Mouse (Mus musculus): ENCODE measurements around the gene Smarcc2. TPM values are rescaled to one million over a fixed set of nuclear protein-coding genes. Genes with fewer than 3 reads are reported as not detected.
A peak's percentile ranks its signal among the peaks of the same experiment; 100 is the strongest.

The Smarcc2 gene
- polyA plus RNA-seq, 1 experiment from 2014 or later, result 178 TPM

DNA sequence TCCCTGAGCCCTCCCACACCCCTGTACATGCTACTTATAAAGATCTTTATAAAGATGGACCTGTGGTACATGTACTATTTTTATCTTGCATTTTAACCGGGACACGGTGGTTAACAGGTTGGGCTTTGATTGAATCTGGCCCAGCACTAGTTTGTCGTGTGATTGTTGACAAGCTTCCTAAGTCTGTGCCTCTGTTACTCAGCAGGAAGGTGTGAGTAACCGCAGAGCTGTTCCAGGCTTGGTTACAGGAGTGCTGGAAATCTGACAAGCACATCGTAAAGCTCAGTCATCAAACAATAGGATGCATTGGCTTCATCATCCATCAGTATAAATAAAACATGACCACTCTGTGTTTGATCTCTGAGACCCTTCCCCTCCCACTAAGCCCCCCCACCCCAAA, 36.6 kb upstream of the Smarcc2 start:
- H3K9ac ChIP-seq (ENCODE audit: low read length), result no peak overlapping the region
- no peaks in the 10 kb centered on the region for H3K4me1 ChIP-seq (ENCODE audit: control insufficient read depth, insufficient read depth, low read length)
- no peak overlapping the region for H3K4me3 ChIP-seq (ENCODE audit: low read depth, low read length)
- no peak overlapping the region for H3K27ac ChIP-seq (ENCODE audit: low read depth, low read length)
- ATAC-seq, result no peak
- no peaks in the 10 kb centered on the region for H3K27me3 ChIP-seq (replicated peaks; ENCODE audit: control insufficient read depth, insufficient read depth, low read length)
- H3K36me3 ChIP-seq (ENCODE audit: control insufficient read depth, insufficient read depth, low read length), result peaks cover 80% of the 10 kb centered on the region
- WGBS, result 93% methylated on average over 5 of the region's 5 CpGs
- no peaks in the 10 kb centered on the region for H3K9me3 ChIP-seq (replicated peaks; ENCODE audit: control insufficient read depth, low read length)
- no peak for DNase-seq (ENCODE audit: low spot score)
- no peak overlapping the region for H3K4me2 ChIP-seq (ENCODE audit: low read length)

DNA sequence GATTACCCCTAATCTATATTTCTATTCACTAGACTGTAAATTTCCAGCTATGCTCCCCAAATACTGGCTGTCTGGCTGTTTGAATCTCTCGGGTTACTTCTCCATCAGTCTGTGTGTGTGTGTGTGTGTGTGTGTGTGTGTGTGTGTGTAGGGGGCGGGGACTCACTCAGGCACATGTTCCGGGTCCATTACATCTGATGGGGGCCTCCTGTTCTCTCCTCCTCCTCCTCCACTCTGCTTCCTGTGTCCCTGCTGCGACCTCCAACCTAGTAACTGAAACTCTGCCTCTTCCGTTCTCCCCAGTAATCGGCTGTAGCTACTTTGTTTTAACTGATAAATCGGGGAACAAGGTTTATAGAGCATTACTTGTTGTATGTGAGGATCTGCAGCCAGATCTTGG, 34.4 kb upstream of the Smarcc2 start:
- Histone ChIP-seq H3K36me3 (ENCODE audit: control insufficient read depth, insufficient read depth, low read length) (peaks cover 80% of the 10 kb centered on the region), H3K27ac (ENCODE audit: low read depth, low read length) (no peak overlapping the region), H3K4me3 (ENCODE audit: low read depth, low read length) (no peak overlapping the region), H3K4me1 (ENCODE audit: control insufficient read depth, insufficient read depth, low read length) (no peaks in the 10 kb centered on the region), H3K9me3 (replicated peaks; ENCODE audit: control insufficient read depth, low read length) (no peaks in the 10 kb centered on the region), H3K27me3 (replicated peaks; ENCODE audit: control insufficient read depth, insufficient read depth, low read length) (no peaks in the 10 kb centered on the region), H3K4me2 (ENCODE audit: low read length) (no peak overlapping the region), H3K9ac (ENCODE audit: low read length) (no peak overlapping the region)
- 81% methylated on average over 7 of the region's 7 CpGs for WGBS
- DNase-seq (ENCODE audit: low spot score), result no peak
- no peak for ATAC-seq

GRCm38 (mm10) chr10:128425260-128425659, 33.8 kb upstream of the Smarcc2 start:
- no peak for ATAC-seq
- Histone ChIP-seq H3K9ac (ENCODE audit: low read length) (no peak overlapping the region), H3K27ac (ENCODE audit: low read depth, low read length) (no peak overlapping the region), H3K9me3 (replicated peaks; ENCODE audit: control insufficient read depth, low read length) (no peaks in the 10 kb centered on the region), H3K27me3 (replicated peaks; ENCODE audit: control insufficient read depth, insufficient read depth, low read length) (no peaks in the 10 kb centered on the region), H3K4me3 (ENCODE audit: low read depth, low read length) (no peak overlapping the region), H3K36me3 (ENCODE audit: control insufficient read depth, insufficient read depth, low read length) (peaks cover 83% of the 10 kb centered on the region), H3K4me2 (ENCODE audit: low read length) (no peak overlapping the region), H3K4me1 (ENCODE audit: control insufficient read depth, insufficient read depth, low read length) (no peaks in the 10 kb centered on the region)
- 94% methylated on average over 3 of the region's 3 CpGs for WGBS
- no peak for DNase-seq (ENCODE audit: low spot score)

GRCm38 (mm10) chr10:128429052-128429451, 30.0 kb upstream of the Smarcc2 start:
- Histone ChIP-seq H3K4me3 (ENCODE audit: low read depth, low read length) (no peak overlapping the region), H3K4me2 (ENCODE audit: low read length) (no peak overlapping the region), H3K9ac (ENCODE audit: low read length) (no peak overlapping the region), H3K9me3 (replicated peaks; ENCODE audit: control insufficient read depth, low read length) (no peaks in the 10 kb centered on the region), H3K27me3 (replicated peaks; ENCODE audit: control insufficient read depth, insufficient read depth, low read length) (no peaks in the 10 kb centered on the region), H3K36me3 (ENCODE audit: control insufficient read depth, insufficient read depth, low read length) (peaks cover 76% of the 10 kb centered on the region), H3K4me1 (ENCODE audit: control insufficient read depth, insufficient read depth, low read length) (no peaks in the 10 kb centered on the region), H3K27ac (ENCODE audit: low read depth, low read length) (no peak overlapping the region)
- no peak for ATAC-seq
- WGBS, result 91% methylated on average over 5 of the region's 5 CpGs
- no peak for DNase-seq (ENCODE audit: low spot score)

GRCm38 (mm10) chr10:128429454-128429853, 29.6 kb upstream of the Smarcc2 start:
- H3K4me3 ChIP-seq (ENCODE audit: low read depth, low read length), result no peak overlapping the region
- peaks cover 76% of the 10 kb centered on the region for H3K36me3 ChIP-seq (ENCODE audit: control insufficient read depth, insufficient read depth, low read length)
- H3K27me3 ChIP-seq (replicated peaks; ENCODE audit: control insufficient read depth, insufficient read depth, low read length), result no peaks in the 10 kb centered on the region
- WGBS, result 92% methylated on average over 4 of the region's 4 CpGs
- H3K27ac ChIP-seq (ENCODE audit: low read depth, low read length), result no peak overlapping the region
- no peaks in the 10 kb centered on the region for H3K4me1 ChIP-seq (ENCODE audit: control insufficient read depth, insufficient read depth, low read length)
- no peak for ATAC-seq
- DNase-seq (ENCODE audit: low spot score), result no peak
- no peaks in the 10 kb centered on the region for H3K9me3 ChIP-seq (replicated peaks; ENCODE audit: control insufficient read depth, low read length)
- H3K9ac ChIP-seq (ENCODE audit: low read length), result no peak overlapping the region
- H3K4me2 ChIP-seq (ENCODE audit: low read length), result no peak overlapping the region

DNA sequence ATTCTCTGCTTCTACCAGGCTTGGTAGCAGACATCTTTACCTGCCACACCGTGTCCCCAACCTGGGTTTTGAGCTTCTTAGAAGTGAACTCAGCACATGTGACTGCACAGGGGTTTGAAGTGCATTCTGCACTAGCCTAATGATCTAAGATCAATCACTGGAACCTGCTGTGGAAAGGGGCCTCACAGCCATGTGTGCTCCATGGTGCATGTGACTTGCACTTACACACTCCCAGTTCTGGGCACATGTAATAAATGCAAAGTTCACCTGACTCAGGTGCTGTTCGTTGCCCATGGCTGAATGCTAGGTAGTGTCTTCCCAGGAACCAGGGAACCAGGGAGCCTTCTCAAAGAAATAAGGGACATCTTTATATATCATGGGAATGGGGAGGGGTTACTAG, 25.6 kb upstream of the Smarcc2 start:
- no peak for ATAC-seq
- no peak overlapping the region for H3K4me2 ChIP-seq (ENCODE audit: low read length)
- WGBS, result 92% methylated on average over 2 of the region's 2 CpGs

GRCm38 (mm10) chr10:128434681-128435080, 24.4 kb upstream of the Smarcc2 start:
- 88% methylated on average over 10 of the region's 10 CpGs for WGBS
- Histone ChIP-seq H3K4me3 (ENCODE audit: low read depth, low read length) (no peak overlapping the region), H3K9ac (ENCODE audit: low read length) (no peak overlapping the region), H3K4me2 (ENCODE audit: low read length) (no peak overlapping the region), H3K4me1 (ENCODE audit: control insufficient read depth, insufficient read depth, low read length) (no peaks in the 10 kb centered on the region), H3K27ac (ENCODE audit: low read depth, low read length) (no peak overlapping the region), H3K36me3 (ENCODE audit: control insufficient read depth, insufficient read depth, low read length) (peaks cover 86% of the 10 kb centered on the region), H3K9me3 (replicated peaks; ENCODE audit: control insufficient read depth, low read length) (no peaks in the 10 kb centered on the region), H3K27me3 (replicated peaks; ENCODE audit: control insufficient read depth, insufficient read depth, low read length) (no peaks in the 10 kb centered on the region)
- ATAC-seq (no peak), DNase-seq (ENCODE audit: low spot score) (no peak)

More for the DNA sequence above, 25.6 kb upstream of the Smarcc2 start:
- Histone ChIP-seq H3K9me3 (replicated peaks; ENCODE audit: control insufficient read depth, low read length) (no peaks in the 10 kb centered on the region), H3K4me1 (ENCODE audit: control insufficient read depth, insufficient read depth, low read length) (no peaks in the 10 kb centered on the region), H3K4me3 (ENCODE audit: low read depth, low read length) (no peak overlapping the region), H3K27ac (ENCODE audit: low read depth, low read length) (no peak overlapping the region), H3K36me3 (ENCODE audit: control insufficient read depth, insufficient read depth, low read length) (peaks cover 86% of the 10 kb centered on the region), H3K9ac (ENCODE audit: low read length) (no peak overlapping the region), H3K27me3 (replicated peaks; ENCODE audit: control insufficient read depth, insufficient read depth, low read length) (no peaks in the 10 kb centered on the region)
- no peak for DNase-seq (ENCODE audit: low spot score)

GRCm38 (mm10) chr10:128435186-128435823, 23.7 kb upstream of the Smarcc2 start:
- Histone ChIP-seq H3K4me3 (ENCODE audit: low read depth, low read length) (no peak overlapping the region), H3K36me3 (ENCODE audit: control insufficient read depth, insufficient read depth, low read length) (peaks cover 86% of the 10 kb centered on the region), H3K4me2 (ENCODE audit: low read length) (no peak overlapping the region), H3K27ac (ENCODE audit: low read depth, low read length) (no peak overlapping the region), H3K27me3 (replicated peaks; ENCODE audit: control insufficient read depth, insufficient read depth, low read length) (no peaks in the 10 kb centered on the region), H3K9me3 (replicated peaks; ENCODE audit: control insufficient read depth, low read length) (no peaks in the 10 kb centered on the region), H3K4me1 (ENCODE audit: control insufficient read depth, insufficient read depth, low read length) (no peaks in the 10 kb centered on the region), H3K9ac (ENCODE audit: low read length) (no peak overlapping the region)
- DNase-seq (ENCODE audit: low spot score) (peak; percentile 13), ATAC-seq (no peak)
- 77% methylated on average over 17 of the region's 17 CpGs for WGBS

DNA sequence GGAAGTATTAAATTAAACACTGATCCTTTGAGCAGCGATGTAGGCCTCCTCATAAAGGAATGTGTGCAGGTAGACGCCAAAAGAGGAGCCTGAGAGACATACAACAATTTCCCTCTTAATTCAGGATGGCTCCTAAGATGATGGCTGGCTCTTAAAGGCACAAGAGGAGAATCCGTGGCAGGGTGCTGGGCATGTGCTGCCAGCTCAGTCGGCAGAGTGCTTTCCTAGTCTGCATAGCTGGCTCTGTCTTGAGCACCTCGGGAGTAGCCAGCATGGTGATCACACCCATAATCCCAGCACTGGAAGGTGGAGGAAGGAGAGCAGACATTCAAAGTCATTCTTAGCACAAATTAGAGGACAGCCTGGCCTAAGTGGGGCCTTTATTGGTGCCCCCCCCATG, 23.2 kb upstream of the Smarcc2 start:
- WGBS, result 83% methylated on average over 5 of the region's 5 CpGs
- ATAC-seq (no peak), DNase-seq (ENCODE audit: low spot score) (no peak)
- Histone ChIP-seq H3K36me3 (ENCODE audit: control insufficient read depth, insufficient read depth, low read length) (peaks cover 86% of the 10 kb centered on the region), H3K27ac (ENCODE audit: low read depth, low read length) (no peak overlapping the region), H3K4me1 (ENCODE audit: control insufficient read depth, insufficient read depth, low read length) (no peaks in the 10 kb centered on the region), H3K9me3 (replicated peaks; ENCODE audit: control insufficient read depth, low read length) (no peaks in the 10 kb centered on the region), H3K4me2 (ENCODE audit: low read length) (no peak overlapping the region), H3K4me3 (ENCODE audit: low read depth, low read length) (no peak overlapping the region), H3K27me3 (replicated peaks; ENCODE audit: control insufficient read depth, insufficient read depth, low read length) (no peaks in the 10 kb centered on the region), H3K9ac (ENCODE audit: low read length) (no peak overlapping the region)

Measured in forebrain, embryonic 14.5 days (tissue).